Comparison of ENCODE assay signal across 19 mouse cellular contexts in genomic region chr9:61528286-61528865, GRCm38 (mm10).
DNase-seq lines count a peak whose midpoint lies in the region; ATAC-seq lines count a peak whose summit lies in the region.
"Had no signal": no experiment of that assay in that cellular context is flagged by ENCODE, and none has a peak within 500 bp of the region (broad histone marks: within the 10 kb centered on the region; RNA-seq: fewer than 3 reads in every experiment).

No protein-coding gene starts in this region.

- ATAC-seq in forebrain, embryonic 12.5 days (ENCODE audit: low FRiP score), result peak; percentile 40
- no peak for ATAC-seq in forebrain, embryonic 15.5 days (replicated peaks)
- ATAC-seq: intestine, postnatal 0 days; liver, postnatal 0 days had no signal

- WGBS in forebrain, embryonic 12.5 days, result 21% methylated on average over 12 of the region's 12 CpGs
- 21% methylated on average over 12 of the region's 12 CpGs for WGBS in forebrain, embryonic 15.5 days
- 32% methylated on average over 12 of the region's 12 CpGs for WGBS in embryonic facial prominence, embryonic 10.5 days
- WGBS in limb, embryonic 10.5 days, result 60% methylated on average over 12 of the region's 12 CpGs

- 0 out of 2 replicates have a peak, but pooled peaks cover 7% of the 10 kb centered on the region for H3K27me3 ChIP-seq in forebrain, embryonic 12.5 days
- no peaks in the 10 kb centered on the region for H3K27me3 ChIP-seq in forebrain, embryonic 15.5 days
- H3K27me3 ChIP-seq in embryonic facial prominence, embryonic 10.5 days (replicated peaks; ENCODE audit: low read depth, poor library complexity, severe bottlenecking), result 0 out of 2 replicates have a peak, but pooled peaks cover 7% of the 10 kb centered on the region
- peaks cover 10% of the 10 kb centered on the region; the same call in 1 of the 2 replicates for H3K27me3 ChIP-seq in limb, embryonic 10.5 days (ENCODE audit: low read depth, poor library complexity, severe bottlenecking)
- H3K27me3 ChIP-seq: embryonic facial prominence, embryonic 15.5 days; limb, embryonic 15.5 days had no signal

- DNase-seq in embryonic facial prominence, embryonic 10.5 days (ENCODE audit: low spot score), result peak; percentile 56
- no peak for DNase-seq in limb, embryonic 10.5 days (ENCODE audit: low spot score)
- peak; percentile 59 for DNase-seq in retina, embryonic 14.5 days (ENCODE audit: low spot score)
- DNase-seq in testis, postnatal 10 days (ENCODE audit: low spot score), result no peak
- no peak for DNase-seq in layer of hippocampus, adult 11-12 months (ENCODE audit: low spot score)
- DNase-seq: adrenal gland, adult 8-10 months; cerebellum, adult 11-12 months; cerebellum, postnatal 36 days; layer of hippocampus, adult 9-11 months; liver, postnatal 0 days; right cerebral cortex, postnatal 25 days; thymus, postnatal 36 days had no signal

- peak overlapping the region; percentile 61 for H3K27ac ChIP-seq in forebrain, embryonic 12.5 days
- H3K27ac ChIP-seq in forebrain, embryonic 15.5 days (replicated peaks), result no peak overlapping the region
- peak overlapping the region; percentile 63 for H3K27ac ChIP-seq in embryonic facial prominence, embryonic 10.5 days (replicated peaks)
- 0 out of 2 replicates have a peak overlapping the region, but pooled peaks have one; percentile 43 for H3K27ac ChIP-seq in limb, embryonic 10.5 days
- H3K27ac ChIP-seq: embryonic facial prominence, embryonic 15.5 days; kidney, postnatal 0 days; limb, embryonic 15.5 days; stomach, postnatal 0 days had no signal

- no peaks in the 10 kb centered on the region for H3K9me3 ChIP-seq in forebrain, embryonic 12.5 days
- H3K9me3 ChIP-seq in forebrain, embryonic 15.5 days, result no peaks in the 10 kb centered on the region
- no peaks in the 10 kb centered on the region for H3K9me3 ChIP-seq in embryonic facial prominence, embryonic 10.5 days
- no peaks in the 10 kb centered on the region for H3K9me3 ChIP-seq in limb, embryonic 10.5 days (replicated peaks)
- H3K9me3 ChIP-seq: embryonic facial prominence, embryonic 15.5 days; limb, embryonic 15.5 days had no signal

- no peak overlapping the region for H3K4me3 ChIP-seq in forebrain, embryonic 12.5 days (replicated peaks)
- no peak overlapping the region for H3K4me3 ChIP-seq in forebrain, embryonic 15.5 days
- H3K4me3 ChIP-seq in embryonic facial prominence, embryonic 10.5 days, result no peak overlapping the region
- no peak overlapping the region for H3K4me3 ChIP-seq in limb, embryonic 10.5 days
- H3K4me3 ChIP-seq: embryonic facial prominence, embryonic 15.5 days; limb, embryonic 15.5 days had no signal

- H3K9ac ChIP-seq in forebrain, embryonic 12.5 days, result no peak overlapping the region
- H3K9ac ChIP-seq in forebrain, embryonic 15.5 days (replicated peaks), result no peak overlapping the region
- H3K9ac ChIP-seq: embryonic facial prominence, embryonic 15.5 days; limb, embryonic 15.5 days; liver, postnatal 0 days had no signal

- H3K4me2 ChIP-seq in forebrain, embryonic 12.5 days, result no peak overlapping the region
- no peak overlapping the region for H3K4me2 ChIP-seq in forebrain, embryonic 15.5 days (replicated peaks)
- H3K4me2 ChIP-seq: embryonic facial prominence, embryonic 15.5 days; limb, embryonic 15.5 days had no signal

- peaks cover 49% of the 10 kb centered on the region for H3K4me1 ChIP-seq in forebrain, embryonic 12.5 days
- H3K4me1 ChIP-seq in forebrain, embryonic 15.5 days, result peaks cover 42% of the 10 kb centered on the region
- peaks cover 60% of the 10 kb centered on the region for H3K4me1 ChIP-seq in embryonic facial prominence, embryonic 10.5 days
- peaks cover 40% of the 10 kb centered on the region for H3K4me1 ChIP-seq in limb, embryonic 10.5 days

- H3K36me3 ChIP-seq in forebrain, embryonic 12.5 days (replicated peaks), result no peaks in the 10 kb centered on the region
- no peaks in the 10 kb centered on the region for H3K36me3 ChIP-seq in forebrain, embryonic 15.5 days
- H3K36me3 ChIP-seq in embryonic facial prominence, embryonic 10.5 days (replicated peaks), result no peaks in the 10 kb centered on the region
- H3K36me3 ChIP-seq in limb, embryonic 10.5 days, result no peaks in the 10 kb centered on the region
- H3K36me3 ChIP-seq: embryonic facial prominence, embryonic 15.5 days; limb, embryonic 15.5 days had no signal

Comparison
In these comparisons a context has a peak if more than half of its experiments do, and no peak if none do; other contexts are left out.
1. DNase-seq: peak in embryonic facial prominence, embryonic 10.5 days (single experiment) and retina, embryonic 14.5 days (single experiment); none in limb, embryonic 10.5 days (single experiment), testis, postnatal 10 days (single experiment) and layer of hippocampus, adult 11-12 months (single experiment).